Mouse (Mus musculus) embryonic facial prominence, embryonic 12.5 days (tissue): ENCODE data around the gene Cldn20. TPM values are rescaled to one million over a fixed set of nuclear protein-coding genes. Genes with fewer than 3 reads are reported as not detected.

Experiments
- ATAC-seq: fragments of 200-750 bp; cut with Nextera tagmentation; 2 replicates; pipeline ENCODE4 v1.8.0; 2017; ENCODE audit not compliant: insufficient number of reproducible peaks, insufficient read depth, low FRiP score, low TSS enrichment
- H3K27ac ChIP-seq: fragments of 300-500 bp; sonication (generic); 2 replicates; pipeline ENCODE4 v1.5.1; 2016; ENCODE audit warnings: mild to moderate bottlenecking
- H3K27me3 ChIP-seq: fragments of 300-500 bp; sonication (generic); 2 replicates; pipeline ENCODE4 v1.6.1; 2016; ENCODE audit warnings: mild to moderate bottlenecking, moderate library complexity
- H3K36me3 ChIP-seq: fragments of 300-500 bp; sonication (generic); 2 replicates; pipeline ENCODE4 v1.6.1; 2016; ENCODE audit warnings: mild to moderate bottlenecking
- H3K4me1 ChIP-seq: fragments of 300-500 bp; sonication (generic); 2 replicates; pipeline ENCODE4 v1.6.1; 2016
- H3K4me2 ChIP-seq: fragments of 300-500 bp; sonication (generic); replicated peaks from 2 replicates; pipeline ENCODE4 v1.6.1; 2016; ENCODE audit warnings: mild to moderate bottlenecking, moderate library complexity
- H3K4me3 ChIP-seq: fragments of 300-500 bp; sonication (generic); 2 replicates; pipeline ENCODE4 v1.5.1; 2016; ENCODE audit warnings: mild to moderate bottlenecking
- H3K9ac ChIP-seq: fragments of 300-500 bp; sonication (generic); 2 replicates; pipeline ENCODE4 v1.6.1; 2016; ENCODE audit warnings: mild to moderate bottlenecking, moderate library complexity
- H3K9me3 ChIP-seq: fragments of 300-500 bp; sonication (generic); 2 replicates; pipeline ENCODE4 v1.6.1; 2016; ENCODE audit warnings: mild to moderate bottlenecking, moderate library complexity
- WGBS: fragments of 180-500 bp; shearing (Covaris S2); methylation state at CpG from one replicate; pipeline ENCODE4 v1.1.7; 2016; 5-methylcytosine and 5-hydroxymethylcytosine counted together
- polyA plus RNA-seq: library from polyadenylated mRNA; unstranded; fragments of >200 nt; fragmentation: Nextera tagmentation; extraction: Ambion mirVana; gene quantifications from 2 replicates; pipeline ENCODE4 v1.2.1, GENCODE M21; 2016

Cldn20 gene
- polyA plus RNA-seq, result 0.35 and 0.37 TPM in 2 replicates

GRCm38 (mm10) chr17:3532254-3532653, at the start of gene Cldn20:
Cldn20 (plus strand) TSS chr17:3532554.
- Histone ChIP-seq H3K9ac (no peak within 1 kb of the TSS), H3K4me1 (no peaks in the 10 kb centered on the region)
- WGBS, result 86% methylated on average over 4 of the region's 4 CpGs

GRCm38 (mm10) chr17:3483091-3483490, 49.3 kb upstream of the Cldn20 start:
- 86% methylated on average over 8 of the region's 8 CpGs for WGBS
- Histone ChIP-seq H3K9ac (no peak overlapping the region), H3K27ac (no peak overlapping the region), H3K4me3 (no peak overlapping the region), H3K4me2 (no peak overlapping the region), H3K4me1 (no peaks in the 10 kb centered on the region), H3K9me3 (no peaks in the 10 kb centered on the region), H3K36me3 (peaks cover 6% of the 10 kb centered on the region; the same call in 1 of the 2 replicates), H3K27me3 (no peaks in the 10 kb centered on the region)
- no peak for ATAC-seq

More at GRCm38 (mm10) chr17:3532254-3532653, at the start of gene Cldn20:
- no peaks in the 10 kb centered on the region for H3K27me3 ChIP-seq
- no peak within 1 kb of the TSS for H3K4me3 ChIP-seq
- ATAC-seq, result no peak
- H3K4me2 ChIP-seq, result no peak within 1 kb of the TSS
- H3K9me3 ChIP-seq, result no peaks in the 10 kb centered on the region
- H3K27ac ChIP-seq, result no peak within 1 kb of the TSS
- no peaks in the 10 kb centered on the region for H3K36me3 ChIP-seq

GRCm38 (mm10) chr17:3485851-3486250, 46.5 kb upstream of the Cldn20 start:
- Histone ChIP-seq H3K4me3 (no peak overlapping the region), H3K27ac (no peak overlapping the region), H3K9ac (no peak overlapping the region), H3K4me2 (no peak overlapping the region), H3K36me3 (0 out of 2 replicates have a peak, but pooled peaks cover 4% of the 10 kb centered on the region), H3K27me3 (no peaks in the 10 kb centered on the region), H3K9me3 (no peaks in the 10 kb centered on the region), H3K4me1 (no peaks in the 10 kb centered on the region)
- no peak for ATAC-seq
- WGBS, result 74% methylated on average over 7 of the region's 7 CpGs

- ATAC-seq, result no peak
- Histone ChIP-seq H3K36me3 (0 out of 2 replicates have a peak, but pooled peaks cover 4% of the 10 kb centered on the region), H3K9me3 (no peaks in the 10 kb centered on the region), H3K4me1 (no peaks in the 10 kb centered on the region), H3K27ac (no peak overlapping the region), H3K4me2 (no peak overlapping the region), H3K9ac (no peak overlapping the region), H3K27me3 (no peaks in the 10 kb centered on the region), H3K4me3 (no peak overlapping the region)
- 92% methylated on average over 4 of the region's 4 CpGs for WGBS
Observed at GRCm38 (mm10) chr17:3487211-3487610, 45.1 kb upstream of the Cldn20 start.

- no peak for ATAC-seq
- 76% methylated on average over 12 of the region's 12 CpGs for WGBS
Observed at GRCm38 (mm10) chr17:3487721-3488601, 44.4 kb upstream of the Cldn20 start.

GRCm38 (mm10) chr17:3490216-3490895, 42.0 kb upstream of the Cldn20 start:
- Histone ChIP-seq H3K4me2 (no peak overlapping the region), H3K9me3 (no peaks in the 10 kb centered on the region), H3K27ac (no peak overlapping the region), H3K36me3 (0 out of 2 replicates have a peak, but pooled peaks cover 4% of the 10 kb centered on the region), H3K4me3 (no peak overlapping the region), H3K27me3 (no peaks in the 10 kb centered on the region), H3K9ac (no peak overlapping the region), H3K4me1 (no peaks in the 10 kb centered on the region)
- 81% methylated on average over 11 of the region's 11 CpGs for WGBS
- ATAC-seq, result no peak

More at GRCm38 (mm10) chr17:3487721-3488601, 44.4 kb upstream of the Cldn20 start:
- H3K4me1 ChIP-seq, result no peaks in the 10 kb centered on the region
- no peak overlapping the region for H3K27ac ChIP-seq
- H3K4me3 ChIP-seq, result no peak overlapping the region
- H3K9ac ChIP-seq, result no peak overlapping the region
- no peaks in the 10 kb centered on the region for H3K27me3 ChIP-seq
- H3K4me2 ChIP-seq, result no peak overlapping the region
- H3K36me3 ChIP-seq, result 0 out of 2 replicates have a peak, but pooled peaks cover 4% of the 10 kb centered on the region
- H3K9me3 ChIP-seq, result no peaks in the 10 kb centered on the region

GRCm38 (mm10) chr17:3491065-3491464, 41.3 kb upstream of the Cldn20 start:
- no peak overlapping the region for H3K4me3 ChIP-seq
- 0 out of 2 replicates have a peak, but pooled peaks cover 4% of the 10 kb centered on the region for H3K36me3 ChIP-seq
- ATAC-seq, result no peak
- H3K27ac ChIP-seq, result no peak overlapping the region
- 67% methylated on average over 5 of the region's 5 CpGs for WGBS
- no peak overlapping the region for H3K4me2 ChIP-seq
- H3K9me3 ChIP-seq, result no peaks in the 10 kb centered on the region
- no peaks in the 10 kb centered on the region for H3K27me3 ChIP-seq
- H3K9ac ChIP-seq, result no peak overlapping the region
- H3K4me1 ChIP-seq, result no peaks in the 10 kb centered on the region

GRCm38 (mm10) chr17:3491667-3492066, 40.7 kb upstream of the Cldn20 start:
- Histone ChIP-seq H3K9ac (no peak overlapping the region), H3K4me2 (no peak overlapping the region), H3K4me3 (no peak overlapping the region), H3K27ac (no peak overlapping the region), H3K4me1 (no peaks in the 10 kb centered on the region), H3K36me3 (0 out of 2 replicates have a peak, but pooled peaks cover 4% of the 10 kb centered on the region), H3K27me3 (no peaks in the 10 kb centered on the region), H3K9me3 (no peaks in the 10 kb centered on the region)
- WGBS, result 91% methylated on average over 6 of the region's 6 CpGs
- ATAC-seq, result no peak

GRCm38 (mm10) chr17:3495576-3495975, 36.8 kb upstream of the Cldn20 start:
- Histone ChIP-seq H3K27ac (no peak overlapping the region), H3K4me2 (no peak overlapping the region), H3K4me3 (no peak overlapping the region), H3K36me3 (no peaks in the 10 kb centered on the region), H3K4me1 (no peaks in the 10 kb centered on the region), H3K9ac (no peak overlapping the region), H3K9me3 (no peaks in the 10 kb centered on the region), H3K27me3 (no peaks in the 10 kb centered on the region)
- WGBS, result 35% methylated on average over 2 of the region's 2 CpGs
- ATAC-seq, result no peak

GRCm38 (mm10) chr17:3496080-3496479, 36.3 kb upstream of the Cldn20 start:
- 89% methylated on average over 3 of the region's 3 CpGs for WGBS
- no peak overlapping the region for H3K9ac ChIP-seq
- H3K4me3 ChIP-seq, result no peak overlapping the region
- no peaks in the 10 kb centered on the region for H3K36me3 ChIP-seq
- H3K9me3 ChIP-seq, result no peaks in the 10 kb centered on the region
- no peak overlapping the region for H3K4me2 ChIP-seq
- ATAC-seq, result no peak
- no peak overlapping the region for H3K27ac ChIP-seq
- no peaks in the 10 kb centered on the region for H3K4me1 ChIP-seq
- H3K27me3 ChIP-seq, result no peaks in the 10 kb centered on the region

GRCm38 (mm10) chr17:3498086-3498485, 34.3 kb upstream of the Cldn20 start:
- Histone ChIP-seq H3K4me1 (no peaks in the 10 kb centered on the region), H3K4me2 (no peak overlapping the region), H3K27me3 (no peaks in the 10 kb centered on the region), H3K36me3 (no peaks in the 10 kb centered on the region), H3K4me3 (no peak overlapping the region), H3K9ac (no peak overlapping the region), H3K27ac (no peak overlapping the region), H3K9me3 (no peaks in the 10 kb centered on the region)
- ATAC-seq, result no peak
- 29% methylated on average over 3 of the region's 3 CpGs for WGBS

GRCm38 (mm10) chr17:3498580-3498979, 33.8 kb upstream of the Cldn20 start:
- no peak for ATAC-seq
- Histone ChIP-seq H3K4me3 (no peak overlapping the region), H3K4me2 (no peak overlapping the region), H3K9ac (no peak overlapping the region), H3K36me3 (no peaks in the 10 kb centered on the region), H3K27ac (no peak overlapping the region), H3K4me1 (no peaks in the 10 kb centered on the region), H3K9me3 (no peaks in the 10 kb centered on the region), H3K27me3 (no peaks in the 10 kb centered on the region)
- 90% methylated on average over 3 of the region's 3 CpGs for WGBS
